Mouse (Mus musculus): ENCODE data around the gene Arpc4.

- TF ChIP-seq CTCF (IDR thresholded peaks at IDR 0.05; ENCODE audit: extremely low read depth, insufficient read depth, low read length) (no peak), POLR2A (IDR thresholded peaks at IDR 0.05; ENCODE audit: extremely low read depth, insufficient read depth, low read length) (no peak)
These were observed 16.0 kb downstream of the Arpc4 start for GRCm38 (mm10) chr6:113393951-113394350.
